Mouse (Mus musculus) midbrain, embryonic 12.5 days (tissue): ENCODE results near the gene Galt. TPM values are rescaled to one million over a fixed set of nuclear protein-coding genes. Genes with fewer than 3 reads are reported as not detected.

ENCODE experiments used
- ATAC-seq: fragments of 200-750 bp; cut with Nextera tagmentation; 2 replicates; pipeline ENCODE4 v1.8.0; 2017; ENCODE audit warnings: low read depth, moderate TSS enrichment, moderate library complexity; ENCODE audit not compliant: low FRiP score
- H3K27ac ChIP-seq: fragments of 300-500 bp; sonication (generic); replicated peaks from 2 replicates; pipeline ENCODE4 v1.5.1; 2016; ENCODE audit warnings: mild to moderate bottlenecking
- H3K27me3 ChIP-seq: fragments of 300-500 bp; sonication (generic); 2 replicates; pipeline ENCODE4 v1.6.1; 2016; ENCODE audit warnings: mild to moderate bottlenecking
- H3K36me3 ChIP-seq: fragments of 300-500 bp; sonication (generic); 2 replicates; pipeline ENCODE4 v1.6.1; 2016
- H3K4me1 ChIP-seq: fragments of 300-500 bp; sonication (generic); 2 replicates; pipeline ENCODE4 v1.6.1; 2016
- H3K4me2 ChIP-seq: fragments of 300-500 bp; sonication (generic); replicated peaks from 2 replicates; pipeline ENCODE4 v1.6.1; 2016; ENCODE audit warnings: mild to moderate bottlenecking, moderate library complexity
- H3K4me3 ChIP-seq: fragments of 300-500 bp; sonication (generic); 2 replicates; pipeline ENCODE4 v1.5.1; 2016; ENCODE audit warnings: mild to moderate bottlenecking
- H3K9ac ChIP-seq: fragments of 300-500 bp; sonication (generic); replicated peaks from 2 replicates; pipeline ENCODE4 v1.6.1; 2016; ENCODE audit warnings: mild to moderate bottlenecking, moderate library complexity
- H3K9me3 ChIP-seq: fragments of 300-500 bp; sonication (generic); 2 replicates; pipeline ENCODE4 v1.6.1; 2016; ENCODE audit warnings: mild to moderate bottlenecking
- WGBS: fragments of 180-500 bp; shearing (Covaris S2); methylation state at CpG from one replicate; pipeline ENCODE4 v1.1.7; 2016; 5-methylcytosine and 5-hydroxymethylcytosine counted together
- polyA plus RNA-seq: library from polyadenylated mRNA; unstranded; fragments of >200 nt; fragmentation: Nextera tagmentation; extraction: Ambion mirVana; gene quantifications from 2 replicates; pipeline ENCODE4 v1.2.1, GENCODE M21; 2016

Gene Galt
- polyA plus RNA-seq, 1 experiment from 2014 or later = 25.5 TPM

GRCm38 (mm10) chr4:41745021-41745420 lies 10.0 kb upstream of the Galt start:
- Histone ChIP-seq H3K4me1 (peaks cover 9% of the 10 kb centered on the region), H3K4me3 (no peak overlapping the region), H3K36me3 (no peaks in the 10 kb centered on the region), H3K9me3 (peaks cover 18% of the 10 kb centered on the region; the same call in 1 of the 2 replicates), H3K9ac (no peak overlapping the region), H3K27me3 (no peaks in the 10 kb centered on the region; the same call in 1 of the 2 replicates), H3K4me2 (no peak overlapping the region), H3K27ac (no peak overlapping the region)
- no peak for ATAC-seq
- 61% methylated on average over 1 of the region's 1 CpGs for WGBS

GRCm38 (mm10) chr4:41755338-41756305 lies 594 bp downstream of the Galt start, which contains the start of gene Sigmar1:
TSS of gene Sigmar1 (minus strand) at chr4:41756157.
- Histone ChIP-seq H3K4me2 (peak within 1 kb of the TSS; percentile 79), H3K27me3 (peaks cover 6% of the 10 kb centered on the region), H3K4me3 (peak within 1 kb of the TSS; percentile 65), H3K9ac (peak within 1 kb of the TSS; percentile 65), H3K27ac (peak within 1 kb of the TSS; percentile 64), H3K36me3 (no peaks in the 10 kb centered on the region), H3K9me3 (no peaks in the 10 kb centered on the region), H3K4me1 (peaks cover 20% of the 10 kb centered on the region)
- ATAC-seq = peak; percentile 66
- WGBS = 0% methylated on average over 57 of the region's 57 CpGs

- ATAC-seq = no peak
- H3K27ac ChIP-seq = no peak overlapping the region
These were observed 1.4 kb downstream of the Galt start for GRCm38 (mm10) chr4:41756440-41756839.

DNA sequence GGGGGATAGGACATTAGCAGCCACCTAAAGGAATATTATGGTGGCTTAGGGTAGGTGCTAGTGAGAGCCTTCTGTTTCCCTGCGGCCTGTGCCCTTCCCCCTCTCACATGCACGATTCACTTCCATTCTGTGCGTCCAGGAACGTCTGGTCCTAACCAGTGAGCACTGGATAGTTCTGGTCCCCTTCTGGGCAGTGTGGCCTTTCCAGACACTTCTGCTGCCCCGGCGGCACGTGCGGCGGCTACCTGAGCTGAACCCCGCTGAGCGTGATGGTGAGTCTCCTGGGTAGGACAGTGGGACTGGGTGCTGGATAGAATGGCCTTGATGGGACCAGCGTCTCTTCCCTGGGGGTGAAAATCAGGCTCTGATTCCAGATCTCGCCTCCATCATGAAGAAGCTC lies 2.3 kb downstream of the Galt start:
- Histone ChIP-seq H3K27ac (no peak overlapping the region), H3K27me3 (no peaks in the 10 kb centered on the region), H3K9ac (no peak overlapping the region; the same call in 1 of the 2 replicates), H3K4me3 (no peak overlapping the region), H3K9me3 (no peaks in the 10 kb centered on the region), H3K4me1 (peaks cover 37% of the 10 kb centered on the region), H3K4me2 (no peak overlapping the region), H3K36me3 (no peaks in the 10 kb centered on the region)
- ATAC-seq = no peak
- WGBS = 93% methylated on average over 13 of the region's 13 CpGs

More at GRCm38 (mm10) chr4:41756440-41756839, 1.4 kb downstream of the Galt start:
- Histone ChIP-seq H3K36me3 (no peaks in the 10 kb centered on the region), H3K4me1 (peaks cover 28% of the 10 kb centered on the region), H3K4me2 (peak overlapping the region; percentile 79), H3K9me3 (no peaks in the 10 kb centered on the region), H3K4me3 (peak overlapping the region; percentile 65), H3K27me3 (peaks cover 6% of the 10 kb centered on the region), H3K9ac (peak overlapping the region; percentile 65; the same call in 1 of the 2 replicates)
- 79% methylated on average over 8 of the region's 8 CpGs for WGBS

- Histone ChIP-seq H3K4me2 (no peak overlapping the region), H3K9ac (no peak overlapping the region), H3K27ac (no peak overlapping the region), H3K4me1 (peaks cover 43% of the 10 kb centered on the region), H3K9me3 (no peaks in the 10 kb centered on the region), H3K27me3 (no peaks in the 10 kb centered on the region), H3K4me3 (no peak overlapping the region), H3K36me3 (no peaks in the 10 kb centered on the region)
- WGBS = 85% methylated on average over 11 of the region's 11 CpGs
- no peak for ATAC-seq
These were observed 3.0 kb downstream of the Galt start for GRCm38 (mm10) chr4:41758021-41758420.

DNA sequence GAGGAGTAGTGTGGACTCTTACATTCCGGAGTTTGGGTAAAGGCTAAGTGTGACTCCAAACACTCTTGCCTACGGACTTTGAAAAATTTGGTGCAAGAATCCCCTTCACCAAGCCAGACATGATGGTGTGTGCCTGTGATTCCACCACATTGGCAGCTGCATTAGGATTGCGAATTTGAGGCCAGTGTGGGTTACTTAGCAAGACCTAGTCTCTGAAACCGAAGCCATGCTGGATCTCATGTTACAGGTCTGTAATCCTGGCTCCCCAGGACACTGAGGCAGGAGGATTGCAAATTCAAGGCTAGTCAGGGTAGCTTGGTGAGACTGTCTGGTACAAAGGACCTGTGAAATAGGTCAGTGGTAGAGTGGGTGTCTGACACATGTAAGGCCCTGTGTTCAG lies 3.7 kb downstream of the Galt start:
- WGBS = 88% methylated on average over 4 of the region's 4 CpGs
- Histone ChIP-seq H3K27ac (no peak overlapping the region), H3K36me3 (no peaks in the 10 kb centered on the region), H3K9me3 (no peaks in the 10 kb centered on the region), H3K27me3 (no peaks in the 10 kb centered on the region), H3K4me2 (no peak overlapping the region), H3K4me3 (no peak overlapping the region), H3K9ac (no peak overlapping the region), H3K4me1 (peaks cover 43% of the 10 kb centered on the region)
- ATAC-seq = no peak

GRCm38 (mm10) chr4:41759206-41759605 lies 4.2 kb downstream of the Galt start:
- H3K4me2 ChIP-seq = no peak overlapping the region
- H3K9me3 ChIP-seq = no peaks in the 10 kb centered on the region
- 0 out of 2 replicates have a peak overlapping the region, but pooled peaks have one; percentile 3 for H3K27ac ChIP-seq
- H3K4me3 ChIP-seq = no peak overlapping the region
- no peaks in the 10 kb centered on the region for H3K27me3 ChIP-seq
- peaks cover 43% of the 10 kb centered on the region for H3K4me1 ChIP-seq
- 89% methylated on average over 9 of the region's 9 CpGs for WGBS
- H3K36me3 ChIP-seq = no peaks in the 10 kb centered on the region
- H3K9ac ChIP-seq = 0 out of 2 replicates have a peak overlapping the region, but pooled peaks have one; percentile 15
- ATAC-seq = no peak

- Histone ChIP-seq H3K4me1 (peaks cover 43% of the 10 kb centered on the region), H3K9me3 (no peaks in the 10 kb centered on the region), H3K27me3 (no peaks in the 10 kb centered on the region), H3K4me2 (peak overlapping the region; percentile 64), H3K36me3 (no peaks in the 10 kb centered on the region), H3K4me3 (peak overlapping the region; percentile 43), H3K27ac (peak overlapping the region; percentile 52; the same call in 1 of the 2 replicates), H3K9ac (peak overlapping the region; percentile 62)
- WGBS = 43% methylated on average over 6 of the region's 6 CpGs
- no peak for ATAC-seq
These were observed 4.7 kb downstream of the Galt start for GRCm38 (mm10) chr4:41759656-41760287.

GRCm38 (mm10) chr4:41760288-41760721 lies 5.3 kb downstream of the Galt start:
- ATAC-seq = peak; percentile 89
- WGBS = under 1% methylated on average over 15 of the region's 15 CpGs
- Histone ChIP-seq H3K9ac (peak overlapping the region; percentile 62), H3K9me3 (no peaks in the 10 kb centered on the region), H3K36me3 (no peaks in the 10 kb centered on the region), H3K27me3 (no peaks in the 10 kb centered on the region), H3K4me3 (peak overlapping the region; percentile 43), H3K4me1 (peaks cover 39% of the 10 kb centered on the region), H3K4me2 (peak overlapping the region; percentile 64), H3K27ac (peak overlapping the region; percentile 52; the same call in 1 of the 2 replicates)

DNA sequence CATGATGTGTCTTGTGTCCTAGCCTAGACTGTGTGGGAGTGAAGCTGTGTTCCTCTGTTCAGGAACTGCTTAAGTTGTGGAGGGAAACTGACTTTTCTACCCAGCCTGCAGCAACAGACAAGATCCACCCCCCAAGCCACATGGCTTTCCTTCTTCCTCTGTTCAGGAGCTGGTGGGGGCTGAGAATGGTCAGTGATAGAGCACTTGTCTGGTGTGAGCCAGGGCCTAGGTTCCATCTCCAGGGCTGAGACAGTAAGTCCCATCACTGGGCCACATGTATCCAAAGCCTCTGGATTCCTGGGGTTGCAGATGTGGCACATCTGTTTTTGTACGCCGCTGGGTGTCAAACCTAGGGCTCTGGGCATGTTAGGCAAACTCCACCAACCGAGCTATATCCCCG lies 5.9 kb downstream of the Galt start:
- no peak for ATAC-seq

GRCm38 (mm10) chr4:41761680-41762079 lies 6.7 kb downstream of the Galt start:
- ATAC-seq = no peak
- peak overlapping the region; percentile 52; the same call in 1 of the 2 replicates for H3K27ac ChIP-seq
- peaks cover 34% of the 10 kb centered on the region for H3K4me1 ChIP-seq
- H3K27me3 ChIP-seq = no peaks in the 10 kb centered on the region
- no peaks in the 10 kb centered on the region for H3K36me3 ChIP-seq
- H3K4me3 ChIP-seq = no peak overlapping the region
- H3K9ac ChIP-seq = peak overlapping the region; percentile 62
- no peaks in the 10 kb centered on the region for H3K9me3 ChIP-seq
- peak overlapping the region; percentile 64; the same call in 1 of the 2 replicates for H3K4me2 ChIP-seq

More for the DNA sequence above, 5.9 kb downstream of the Galt start:
- 90% methylated on average over 4 of the region's 4 CpGs for WGBS
- H3K9ac ChIP-seq = peak overlapping the region; percentile 62
- H3K36me3 ChIP-seq = no peaks in the 10 kb centered on the region
- no peaks in the 10 kb centered on the region for H3K27me3 ChIP-seq
- peak overlapping the region; percentile 43 for H3K4me3 ChIP-seq
- H3K4me1 ChIP-seq = peaks cover 39% of the 10 kb centered on the region
- H3K9me3 ChIP-seq = no peaks in the 10 kb centered on the region
- peak overlapping the region; percentile 64 for H3K4me2 ChIP-seq
- H3K27ac ChIP-seq = peak overlapping the region; percentile 52; the same call in 1 of the 2 replicates
